8 mouse cellular contexts compared by ENCODE assay signal in the genomic region with DNA sequence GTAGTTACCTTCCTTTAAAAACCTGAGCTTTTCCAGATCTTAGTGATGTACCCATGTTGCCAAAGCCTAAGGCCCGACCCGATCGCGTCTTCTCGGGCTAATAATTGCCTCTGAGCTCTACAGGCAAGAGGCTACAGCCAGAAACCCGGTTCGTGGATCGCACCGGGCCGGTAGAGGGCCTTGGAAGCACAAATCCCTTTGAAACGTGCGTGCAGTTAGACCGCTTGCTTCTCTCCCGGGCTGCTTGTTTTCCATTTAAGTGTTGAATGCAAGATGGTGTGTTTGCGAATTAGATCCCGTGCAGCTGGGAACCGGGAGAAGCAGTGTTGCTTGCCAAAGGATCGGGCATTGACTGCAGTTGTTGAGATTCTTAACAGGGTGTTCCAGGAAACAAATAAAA. TPM values are rescaled to one million over a fixed set of nuclear protein-coding genes. Genes with fewer than 3 reads are reported as not detected.
DNase-seq lines count a peak whose midpoint lies in the region; ATAC-seq and TF ChIP-seq lines count a peak whose summit lies in the region.

No protein-coding gene starts in this region.

- ATAC-seq in lung, embryonic 15.5 days (ENCODE audit: borderline replicate concordance, extremely low read depth, low FRiP score, low TSS enrichment), result no peak

- TF ChIP-seq RAD21 in MEL (IDR thresholded peaks at IDR 0.05; ENCODE audit: low read depth, low read length), result no peak

- TF ChIP-seq POLR2A in MEL (IDR thresholded peaks at IDR 0.05; ENCODE audit: control insufficient read depth in 1 of 2, insufficient read depth in 1 of 2, low read depth in 1 of 2, low read length in 2 of 2, poor library complexity in 1 of 2), result no peak

- peak in 1 of 3 experiments; percentile 5; a peak in 1 of 6 replicates for TF ChIP-seq CTCF in MEL (IDR thresholded peaks at IDR 0.05 in 2 of 3, conservative IDR thresholded peaks at IDR 0.05 in 1 of 3; ENCODE audit: control insufficient read depth in 1 of 3, insufficient read depth in 1 of 3, low read depth in 2 of 3, low read length in 3 of 3, poor library complexity in 1 of 3, severe bottlenecking in 1 of 3)

- H3K4me1 ChIP-seq in MEL (ENCODE audit: control insufficient read depth in 1 of 2, insufficient read depth in 2 of 2, low read length in 2 of 2), result peaks cover 0 to 7% of the 10 kb centered on the region in 2 experiments; a peak in 3 of 4 replicates
- peaks cover 42% of the 10 kb centered on the region for H3K4me1 ChIP-seq in lung, embryonic 15.5 days

- TF ChIP-seq EP300 in MEL (IDR thresholded peaks at IDR 0.05; ENCODE audit: low read depth in 1 of 2, low read length in 2 of 2), result no peak

- under 1% methylated on average over 18 of the region's 18 CpGs for WGBS in lung, embryonic 15.5 days

- peak overlapping the region; percentile 73 to 92 for H3K4me3 ChIP-seq in MEL (ENCODE audit: control insufficient read depth in 1 of 2, insufficient read depth in 1 of 2, low read depth in 2 of 2, low read length in 2 of 2)
- H3K4me3 ChIP-seq in lung, embryonic 15.5 days, result peak overlapping the region; percentile 74

- H3K9ac ChIP-seq in MEL (ENCODE audit: control insufficient read depth, low read depth, low read length, poor library complexity, severe bottlenecking), result peak overlapping the region; percentile 82
- peak overlapping the region; percentile 39 for H3K9ac ChIP-seq in lung, embryonic 15.5 days

- no peaks in the 10 kb centered on the region for H3K9me3 ChIP-seq in MEL (replicated peaks; ENCODE audit: insufficient read depth, low read length)
- H3K9me3 ChIP-seq in lung, embryonic 15.5 days, result no peaks in the 10 kb centered on the region

- peak overlapping the region; percentile 90 for H3K27ac ChIP-seq in MEL (ENCODE audit: control insufficient read depth, low read depth, low read length)
- peak overlapping the region; percentile 91 for H3K27ac ChIP-seq in lung, embryonic 15.5 days

- H3K4me2 ChIP-seq in lung, embryonic 15.5 days, result peak overlapping the region; percentile 95

- peaks cover 0 to 13% of the 10 kb centered on the region in 2 experiments; a peak in 2 of 4 replicates for H3K36me3 ChIP-seq in MEL (ENCODE audit: control insufficient read depth in 1 of 2, insufficient read depth in 2 of 2, low read length in 2 of 2)
- H3K36me3 ChIP-seq in lung, embryonic 15.5 days, result no peaks in the 10 kb centered on the region

- H3K27me3 ChIP-seq in MEL (ENCODE audit: control insufficient read depth in 1 of 2, insufficient read depth in 2 of 2, low read length in 2 of 2), result no peaks in the 10 kb centered on the region
- H3K27me3 ChIP-seq in lung, embryonic 15.5 days, result no peaks in the 10 kb centered on the region

- peak; percentile 70 for DNase-seq in MEL (ENCODE audit: low read depth, low spot score)
- peak; percentile 59 for DNase-seq in cerebellum, adult 11-12 months
- peak; percentile 65 for DNase-seq in forelimb bud, embryonic 11.5 days (ENCODE audit: low read depth, low spot score)
- peak; percentile 70 for DNase-seq in heart, postnatal 4 days
- DNase-seq in layer of hippocampus, adult 8-10 months (ENCODE audit: low spot score in 2 of 2), result peak; percentile 63 to 66
- peak; percentile 31 for DNase-seq in ovary, postnatal 14 days (ENCODE audit: low spot score)
- peak; percentile 39 for DNase-seq in thymus, postnatal 4 days

- H3K79me2 ChIP-seq in MEL (ENCODE audit: control insufficient read depth, insufficient read depth, low read length, poor library complexity), result peaks cover 7% of the 10 kb centered on the region

TF ChIP-seq in MEL, 35 proteins besides CTCF, POLR2A, EP300 and RAD21:
- TF ChIP-seq MXI1 (IDR thresholded peaks at IDR 0.05; ENCODE audit: low read depth, low read length) (peak; percentile 53), GATA1 (IDR thresholded peaks at IDR 0.05; ENCODE audit: low read depth, low read length) (no peak), UBTF (IDR thresholded peaks at IDR 0.05; ENCODE audit: borderline replicate concordance, insufficient read depth, low read depth, low read length) (0 out of 2 replicates have a peak, but pooled peaks have one; percentile 40)

RNA-seq across cellular contexts. Expression of a gene that starts 0.8 kb away (rescaled TPM):
- total RNA-seq in MEL (2012; rRNA removed), result 8.2 and 11.1 TPM in 2 replicates
- polyA plus RNA-seq in MEL (2012; ENCODE audit: insufficient read depth in 1 of 2, insufficient read length in 2 of 2, low read depth in 1 of 2, low replicate concordance in 2 of 2, missing spikeins in 1 of 2), result 10 to 100 TPM in 1 of 2 experiments, not detected in 1; 18.3 TPM
- 10 to 100 TPM; 11.6 to 14.5 TPM for total RNA-seq in heart, postnatal 4 days (2021)
- total RNA-seq in layer of hippocampus, adult 8-10 months (2022), result 10 to 100 TPM; 44.6 to 57.5 (median 50.9) TPM
- 167 TPM in 2 replicates for polyA plus RNA-seq in lung, embryonic 15.5 days (2015; fragmentation: Nextera tagmentation; extraction: Ambion mirVana)
